Mouse (Mus musculus): ENCODE data around the gene Rhox12.

Gene Rhox12

DNA sequence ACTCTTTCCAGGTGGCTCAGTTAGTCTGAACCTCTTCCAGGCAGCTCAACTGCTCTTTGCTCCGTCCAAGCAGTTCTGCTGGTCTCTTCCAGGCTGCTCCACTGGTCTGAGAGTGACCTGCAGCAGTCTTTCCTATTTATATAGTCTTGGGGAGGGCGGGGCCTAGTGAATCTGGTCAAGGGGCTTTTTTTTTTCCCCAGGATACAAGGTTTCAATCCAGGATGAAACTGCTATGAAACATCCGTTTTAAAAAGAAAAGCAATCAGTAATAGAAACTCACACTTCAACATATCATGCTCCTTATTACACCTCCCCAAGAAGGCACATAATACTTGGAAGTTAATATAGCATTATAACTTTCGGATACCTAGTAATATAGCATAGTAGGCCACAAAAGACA is at the start of gene Rhox12:
Gene Rhox12, minus strand, starts transcription at position 101 of the 400 bp plus-strand sequence.
- DNase-seq (ENCODE audit: extremely low spot score, low spot score) = no peak

DNA sequence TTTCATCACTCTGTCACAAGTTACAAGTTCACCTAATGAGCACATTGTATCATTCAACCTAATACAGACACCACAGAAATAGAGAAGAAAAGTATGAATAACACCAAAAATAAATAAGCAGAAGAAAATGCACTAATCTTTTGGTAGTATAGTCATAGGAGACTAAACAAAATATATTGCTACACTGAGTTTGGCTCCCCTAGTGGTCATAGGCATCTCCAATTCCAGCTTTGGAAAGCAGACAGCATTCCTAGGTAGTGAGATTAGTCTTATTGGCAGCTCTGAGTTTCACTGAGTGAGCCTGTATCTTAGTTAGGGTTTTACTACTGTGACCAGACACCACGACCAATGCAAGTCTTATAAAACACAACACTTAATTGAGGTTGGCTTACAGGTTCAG is 48.4 kb upstream of the Rhox12 start:
- DNase-seq (ENCODE audit: extremely low spot score, low spot score) = no peak

DNA sequence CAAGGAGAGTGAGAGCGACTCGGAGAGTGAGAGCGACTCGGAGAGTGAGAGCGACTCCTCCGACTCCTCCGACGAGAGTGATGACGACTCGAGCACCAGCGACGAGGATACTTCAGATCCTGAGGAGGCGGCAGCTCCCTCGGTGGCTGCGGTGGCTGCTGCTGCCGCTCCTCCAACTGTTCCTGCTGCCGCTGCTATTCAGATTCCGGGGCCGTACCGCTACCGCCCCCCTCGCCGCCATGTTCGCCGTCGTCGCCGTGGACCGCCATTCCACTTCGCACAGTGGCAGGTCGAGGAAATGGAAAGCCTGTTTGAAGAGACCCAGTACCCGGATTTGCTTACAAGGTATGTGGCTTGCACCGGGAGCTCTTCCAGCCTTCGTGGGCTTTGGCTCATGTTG is 10.8 kb upstream of the Rhox12 start:
- no peak for DNase-seq (ENCODE audit: extremely low spot score, low spot score)

DNA sequence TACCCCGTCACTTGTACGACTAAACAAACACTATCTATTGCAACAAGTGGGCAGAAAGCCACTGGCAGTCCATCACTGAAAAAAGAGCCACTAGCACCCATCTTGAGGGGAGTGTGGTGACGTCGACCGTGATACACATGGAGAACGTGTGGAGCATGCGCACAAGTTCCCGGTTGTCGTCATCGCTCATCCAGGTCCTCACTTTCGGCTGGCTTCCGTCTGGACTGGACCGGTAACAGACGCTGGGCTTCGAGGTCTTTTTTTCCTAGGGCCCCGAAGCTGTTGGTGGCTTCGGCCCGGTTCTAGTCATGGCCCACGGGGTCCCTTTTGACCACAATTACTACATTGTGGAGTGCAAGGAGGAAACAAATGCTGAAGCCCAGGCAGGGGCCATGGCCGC is 10.3 kb upstream of the Rhox12 start, which contains the start of gene Rhox13:
Gene Rhox13, plus strand, starts transcription at position 238 of the 400 bp plus-strand sequence.
- DNase-seq (ENCODE audit: extremely low spot score, low spot score) = no peak

DNA sequence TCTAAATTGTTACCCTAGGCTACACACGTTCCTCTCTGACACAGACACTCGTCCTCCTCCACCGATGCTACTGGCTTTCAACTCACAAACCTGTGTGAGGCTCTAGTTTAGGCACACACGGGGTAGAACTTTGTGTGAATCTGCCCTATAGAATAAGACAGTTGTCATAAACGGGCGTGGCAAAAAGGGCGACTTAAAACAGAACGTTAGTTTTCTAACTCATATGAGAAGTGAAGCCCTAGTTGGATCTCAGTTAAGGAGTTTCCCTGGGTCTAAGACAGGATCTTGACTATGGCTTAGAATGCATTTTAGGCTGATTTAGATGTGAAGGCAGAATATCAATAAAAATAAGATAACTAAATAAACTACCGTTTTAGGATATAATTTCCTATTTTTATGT is 25.7 kb downstream of the Rhox12 start, which contains the start of gene Rhox11:
Gene Rhox11, minus strand, starts transcription at position 101 of the 400 bp plus-strand sequence.
- DNase-seq (ENCODE audit: extremely low spot score, low spot score) = no peak

DNA sequence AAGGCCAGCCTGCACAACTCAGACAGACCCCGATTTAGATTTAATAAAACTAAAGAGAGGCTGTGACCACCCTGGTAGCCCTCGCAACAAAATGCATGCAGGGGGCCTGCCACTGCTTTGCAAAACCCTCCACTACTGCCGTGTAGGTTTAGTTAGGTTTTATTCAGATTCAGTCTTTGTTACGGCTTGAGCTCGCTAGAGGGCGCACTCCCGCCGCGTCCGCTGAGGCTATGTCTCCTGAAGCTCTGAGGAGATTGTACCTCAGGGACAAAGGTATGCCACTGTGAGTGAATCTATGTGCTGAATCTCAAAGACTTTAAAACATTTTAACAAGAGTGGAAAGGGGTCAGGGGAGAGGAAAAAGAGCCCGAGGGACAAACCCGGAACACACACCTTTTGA is 26.5 kb downstream of the Rhox12 start:
- peak; percentile 40 for DNase-seq (ENCODE audit: extremely low spot score, low spot score)

DNA sequence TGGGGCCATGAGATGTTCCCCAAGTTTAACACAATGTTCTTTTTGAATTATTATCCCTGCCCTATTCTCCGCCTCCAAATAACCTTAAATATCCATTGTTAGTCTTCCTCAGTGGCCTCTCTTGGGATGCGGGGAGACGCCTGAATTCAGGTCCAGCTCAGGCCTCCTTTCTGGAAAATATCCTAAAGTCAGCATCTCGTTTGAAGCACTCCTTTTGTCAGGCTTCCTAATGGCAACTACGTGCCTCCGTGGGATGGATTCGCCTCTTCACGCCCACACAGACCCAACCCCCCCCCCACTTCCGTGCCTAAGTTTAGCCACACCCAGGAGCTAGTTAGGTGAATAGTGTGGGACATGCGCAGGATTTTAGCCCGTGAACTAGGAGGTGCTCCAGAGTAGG is 44.5 kb downstream of the Rhox12 start, which contains the start of gene Rhox10:
Gene Rhox10, plus strand, starts transcription at position 301 of the 400 bp plus-strand sequence.
- DNase-seq (ENCODE audit: extremely low spot score, low spot score) = no peak

DNA sequence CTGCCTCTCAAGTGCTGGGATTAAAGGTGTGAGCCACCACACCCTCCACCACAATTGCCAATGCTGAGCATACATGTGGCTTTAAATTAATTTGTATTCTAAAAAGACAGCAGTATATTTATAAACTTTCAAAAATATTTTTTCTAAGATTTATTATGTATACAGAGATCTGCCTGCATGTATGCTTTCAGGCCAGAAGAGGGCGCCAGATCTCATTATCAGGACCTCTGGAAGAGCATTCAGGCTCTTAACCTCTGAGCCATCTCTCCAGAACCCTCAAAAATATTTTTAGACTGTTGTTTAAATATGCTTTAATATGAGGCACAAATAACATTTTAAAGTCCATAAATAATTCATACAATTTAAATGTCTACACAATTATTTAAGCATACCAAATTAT is 49.2 kb downstream of the Rhox12 start:
- no peak for DNase-seq (ENCODE audit: extremely low spot score, low spot score)
